Mouse (Mus musculus) heart, adult 2 months (tissue): ENCODE results near the gene Slc35e1.

ENCODE experiments used
- CTCF ChIP-seq: fragments of 200-600 bp; IDR thresholded peaks from 2 replicates; pipeline ENCODE4 v1.8.1; 2022; ENCODE audit warnings: antibody characterized with exemption, mild to moderate bottlenecking, moderate library complexity
- POLR2A ChIP-seq: fragments of 200-500 bp; IDR thresholded peaks from 2 replicates; pipeline ENCODE4 v1.6.1; 2011; ENCODE audit warnings: mild to moderate bottlenecking, low read depth, low read length, control low read depth; ENCODE audit not compliant: insufficient read depth

DNA sequence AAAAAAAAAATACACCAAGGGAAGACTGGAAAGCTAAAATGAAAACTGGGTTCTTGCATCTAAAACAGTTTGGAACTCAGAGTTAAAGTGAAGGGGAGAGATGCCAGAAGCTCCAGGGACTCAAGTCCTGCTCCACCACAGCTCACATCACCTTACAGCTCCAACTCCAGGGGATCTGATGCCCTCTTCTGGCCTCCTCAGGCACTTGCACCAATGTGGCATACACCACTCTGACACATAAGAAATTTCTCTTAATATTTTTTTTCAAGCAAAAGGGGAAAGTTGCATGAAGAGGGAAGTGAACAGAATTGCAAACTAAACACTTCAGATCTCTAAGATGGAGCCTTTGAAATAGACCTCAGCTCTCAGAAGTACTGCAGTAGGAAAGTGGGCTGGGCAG, 46.8 kb upstream of the Slc35e1 start:
- peak; percentile 49 for TF ChIP-seq CTCF
- no peak for TF ChIP-seq POLR2A
